Mouse (Mus musculus): ENCODE results near the gene Gsn. TPM values are rescaled to one million over a fixed set of nuclear protein-coding genes. Genes with fewer than 3 reads are reported as not detected.

Gene Gsn
- polyA plus RNA-seq, 1 experiment from 2014 or later = 18.9 TPM

GRCm38 (mm10) chr2:35257886-35258285 is 1.7 kb downstream of the Gsn start:
- H3K9me3 ChIP-seq = no peaks in the 10 kb centered on the region
- H3K4me3 ChIP-seq = no peak overlapping the region
- H3K27me3 ChIP-seq (replicated peaks; ENCODE audit: low read depth, poor library complexity, severe bottlenecking) = peaks cover 54% of the 10 kb centered on the region
- no peaks in the 10 kb centered on the region for H3K36me3 ChIP-seq (replicated peaks)
- peaks cover 33% of the 10 kb centered on the region for H3K4me1 ChIP-seq
- 80% methylated on average over 2 of the region's 2 CpGs for WGBS
- no peak overlapping the region for H3K27ac ChIP-seq (replicated peaks)
- DNase-seq (ENCODE audit: low spot score) = no peak

DNA sequence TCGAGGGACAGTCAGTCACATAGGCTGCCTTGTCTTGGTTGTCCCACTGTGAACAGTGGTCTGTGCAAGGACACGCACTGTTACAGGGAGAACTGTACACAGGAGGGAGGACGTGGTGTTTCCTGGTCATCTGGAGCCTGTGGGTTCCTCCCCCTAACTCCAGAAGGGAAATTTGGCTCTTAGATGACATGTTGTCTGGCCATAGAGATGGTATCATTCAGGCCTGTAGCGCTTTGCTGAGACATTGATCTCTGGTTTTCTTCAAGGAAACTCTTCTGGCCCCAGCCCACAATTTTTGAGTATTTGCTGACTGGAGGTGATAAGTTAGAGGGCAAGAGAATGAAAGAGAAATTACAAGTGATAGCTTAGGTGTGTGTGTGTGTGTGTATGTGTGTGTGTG is 2.4 kb downstream of the Gsn start:
- H3K9me3 ChIP-seq = no peaks in the 10 kb centered on the region
- H3K4me1 ChIP-seq = peaks cover 33% of the 10 kb centered on the region
- DNase-seq (ENCODE audit: low spot score) = no peak
- H3K36me3 ChIP-seq (replicated peaks) = no peaks in the 10 kb centered on the region
- peaks cover 50% of the 10 kb centered on the region for H3K27me3 ChIP-seq (replicated peaks; ENCODE audit: low read depth, poor library complexity, severe bottlenecking)
- no peak overlapping the region for H3K4me3 ChIP-seq
- H3K27ac ChIP-seq (replicated peaks) = no peak overlapping the region
- WGBS = 85% methylated on average over 4 of the region's 4 CpGs

- Histone ChIP-seq H3K36me3 (replicated peaks) (no peaks in the 10 kb centered on the region), H3K27me3 (replicated peaks; ENCODE audit: low read depth, poor library complexity, severe bottlenecking) (peaks cover 41% of the 10 kb centered on the region), H3K4me3 (no peak overlapping the region), H3K4me1 (peaks cover 33% of the 10 kb centered on the region), H3K9me3 (no peaks in the 10 kb centered on the region), H3K27ac (replicated peaks) (peak overlapping the region; percentile 54)
- 50% methylated on average over 13 of the region's 13 CpGs for WGBS
- DNase-seq (ENCODE audit: low spot score) = no peak
Measured at GRCm38 (mm10) chr2:35259338-35260080, 3.3 kb downstream of the Gsn start.

GRCm38 (mm10) chr2:35260291-35260690 is 4.1 kb downstream of the Gsn start:
- Histone ChIP-seq H3K9me3 (no peaks in the 10 kb centered on the region), H3K27me3 (replicated peaks; ENCODE audit: low read depth, poor library complexity, severe bottlenecking) (peaks cover 33% of the 10 kb centered on the region), H3K4me3 (no peak overlapping the region), H3K36me3 (replicated peaks) (no peaks in the 10 kb centered on the region), H3K4me1 (peaks cover 33% of the 10 kb centered on the region), H3K27ac (replicated peaks) (no peak overlapping the region)
- no peak for DNase-seq (ENCODE audit: low spot score)
- 73% methylated on average over 1 of the region's 1 CpGs for WGBS

DNA sequence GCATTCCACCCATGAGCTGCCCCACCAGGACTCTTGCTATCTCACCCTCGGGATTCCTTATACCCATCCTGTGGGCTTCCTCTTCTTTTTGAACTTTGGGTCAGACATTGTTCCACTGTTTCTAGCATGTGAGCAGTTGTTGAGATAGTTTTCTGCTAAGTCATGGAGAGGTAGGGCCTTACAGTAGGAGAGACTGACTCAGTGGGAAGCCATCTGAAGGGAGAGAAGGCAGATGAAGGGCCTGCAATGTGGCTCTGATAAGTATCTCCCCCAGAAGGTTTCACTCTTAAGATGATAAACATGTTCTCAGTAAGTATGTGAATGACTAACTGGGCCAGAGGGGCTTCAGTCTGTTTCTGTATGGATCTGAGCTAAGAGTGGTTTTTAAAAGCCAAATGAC is 7.9 kb downstream of the Gsn start:
- Histone ChIP-seq H3K27ac (replicated peaks) (no peak overlapping the region), H3K4me3 (no peak overlapping the region), H3K36me3 (replicated peaks) (no peaks in the 10 kb centered on the region), H3K9me3 (no peaks in the 10 kb centered on the region), H3K4me1 (peaks cover 43% of the 10 kb centered on the region), H3K27me3 (replicated peaks; ENCODE audit: low read depth, poor library complexity, severe bottlenecking) (no peaks in the 10 kb centered on the region)
- 74% methylated on average over 1 of the region's 1 CpGs for WGBS
- no peak for DNase-seq (ENCODE audit: low spot score)

DNA sequence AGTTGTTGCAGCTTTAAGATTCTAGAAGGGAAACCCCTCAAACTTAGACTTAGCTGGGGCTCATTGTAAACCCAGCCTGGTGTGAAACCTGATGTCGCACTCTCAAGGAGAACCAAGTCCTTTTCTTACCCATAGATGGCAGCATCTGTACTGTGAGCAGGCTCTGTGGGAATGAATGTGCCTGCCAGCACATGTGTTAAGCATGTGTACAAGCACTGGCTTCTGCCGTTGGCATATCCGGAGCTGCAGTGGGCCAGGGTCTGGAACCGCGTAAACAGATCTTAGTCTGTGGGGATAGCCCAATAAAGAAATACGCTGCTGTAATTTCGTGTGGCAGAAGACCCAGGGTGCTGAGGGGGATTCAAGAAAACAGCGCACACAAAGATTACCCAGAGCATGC is 9.1 kb downstream of the Gsn start:
- peaks cover 43% of the 10 kb centered on the region for H3K4me1 ChIP-seq
- 40% methylated on average over 8 of the region's 8 CpGs for WGBS

GRCm38 (mm10) chr2:35265775-35266174 is 9.6 kb downstream of the Gsn start:
- H3K4me3 ChIP-seq = no peak overlapping the region
- no peaks in the 10 kb centered on the region for H3K36me3 ChIP-seq (replicated peaks)
- H3K27me3 ChIP-seq (replicated peaks; ENCODE audit: low read depth, poor library complexity, severe bottlenecking) = no peaks in the 10 kb centered on the region
- peaks cover 47% of the 10 kb centered on the region for H3K4me1 ChIP-seq
- H3K9me3 ChIP-seq = no peaks in the 10 kb centered on the region
- WGBS = 78% methylated on average over 8 of the region's 8 CpGs
- DNase-seq (ENCODE audit: low spot score) = no peak
- H3K27ac ChIP-seq (replicated peaks) = peak overlapping the region; percentile 77

More for the DNA sequence above, 9.1 kb downstream of the Gsn start:
- Histone ChIP-seq H3K9me3 (no peaks in the 10 kb centered on the region), H3K27ac (replicated peaks) (peak overlapping the region; percentile 77), H3K36me3 (replicated peaks) (no peaks in the 10 kb centered on the region), H3K27me3 (replicated peaks; ENCODE audit: low read depth, poor library complexity, severe bottlenecking) (no peaks in the 10 kb centered on the region), H3K4me3 (no peak overlapping the region)
- peak; percentile 71 for DNase-seq (ENCODE audit: low spot score)

- Histone ChIP-seq H3K4me1 (peaks cover 47% of the 10 kb centered on the region), H3K4me3 (no peak overlapping the region), H3K27ac (replicated peaks) (peak overlapping the region; percentile 32; the same call in 1 of the 2 replicates), H3K36me3 (replicated peaks) (no peaks in the 10 kb centered on the region), H3K9me3 (no peaks in the 10 kb centered on the region), H3K27me3 (replicated peaks; ENCODE audit: low read depth, poor library complexity, severe bottlenecking) (no peaks in the 10 kb centered on the region)
- WGBS = 77% methylated on average over 9 of the region's 9 CpGs
- no peak for DNase-seq (ENCODE audit: low spot score)
Measured at GRCm38 (mm10) chr2:35266251-35266905, 10.2 kb downstream of the Gsn start.

DNA sequence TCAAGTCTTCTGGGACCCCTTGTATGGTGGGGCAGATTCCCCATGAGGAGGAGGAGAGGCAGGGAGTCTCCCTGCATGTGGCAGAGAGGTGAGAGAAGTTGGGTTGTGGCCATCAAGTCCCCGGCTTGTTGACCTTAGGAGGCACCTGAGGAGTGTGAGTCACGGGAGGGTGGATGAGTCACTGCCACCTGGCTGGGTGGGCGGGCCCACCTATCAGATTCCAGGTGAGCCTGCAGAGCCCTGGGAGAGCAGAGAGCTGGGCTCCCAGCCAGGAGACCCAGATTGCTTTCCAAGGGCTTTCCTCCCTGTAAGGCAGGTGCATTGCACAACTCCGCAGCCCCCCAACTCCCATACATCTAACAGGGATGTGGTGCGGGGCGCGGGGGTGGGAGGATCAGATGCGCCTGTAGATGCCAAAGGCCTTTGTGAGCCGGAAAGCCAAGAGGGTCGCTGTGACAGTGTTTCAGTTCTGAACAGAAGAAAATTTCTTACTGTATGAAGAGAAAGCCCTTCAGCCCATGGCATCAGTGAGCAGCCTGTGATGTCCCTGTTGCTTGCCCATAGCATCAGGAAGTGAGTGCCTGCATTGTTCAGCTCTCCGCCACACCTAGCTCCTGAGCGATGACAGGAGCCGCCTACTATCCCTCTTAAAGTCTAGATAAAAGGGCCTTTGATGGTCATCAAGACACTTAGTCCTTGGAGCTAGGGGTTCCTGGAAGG is 11.1 kb downstream of the Gsn start:
- Histone ChIP-seq H3K4me1 (peaks cover 54% of the 10 kb centered on the region), H3K27ac (replicated peaks) (peak overlapping the region; percentile 15; the same call in 1 of the 2 replicates)

GRCm38 (mm10) chr2:35267876-35268566 is 11.8 kb downstream of the Gsn start:
- no peaks in the 10 kb centered on the region for H3K36me3 ChIP-seq (replicated peaks)
- H3K4me1 ChIP-seq = peaks cover 59% of the 10 kb centered on the region
- 83% methylated on average over 10 of the region's 10 CpGs for WGBS
- H3K4me3 ChIP-seq = no peak overlapping the region
- H3K9me3 ChIP-seq = no peaks in the 10 kb centered on the region
- no peak for DNase-seq (ENCODE audit: low spot score)
- H3K27me3 ChIP-seq (replicated peaks; ENCODE audit: low read depth, poor library complexity, severe bottlenecking) = no peaks in the 10 kb centered on the region
- H3K27ac ChIP-seq (replicated peaks) = 0 out of 2 replicates have a peak overlapping the region, but pooled peaks have one; percentile 5

More for the DNA sequence above, 11.1 kb downstream of the Gsn start:
- no peak for DNase-seq (ENCODE audit: low spot score)
- Histone ChIP-seq H3K4me3 (no peak overlapping the region), H3K9me3 (no peaks in the 10 kb centered on the region), H3K36me3 (replicated peaks) (no peaks in the 10 kb centered on the region), H3K27me3 (replicated peaks; ENCODE audit: low read depth, poor library complexity, severe bottlenecking) (no peaks in the 10 kb centered on the region)
- 81% methylated on average over 13 of the region's 13 CpGs for WGBS

- Histone ChIP-seq H3K27me3 (replicated peaks; ENCODE audit: low read depth, poor library complexity, severe bottlenecking) (no peaks in the 10 kb centered on the region), H3K4me3 (no peak overlapping the region), H3K27ac (replicated peaks) (no peak overlapping the region), H3K4me1 (peaks cover 70% of the 10 kb centered on the region), H3K9me3 (no peaks in the 10 kb centered on the region), H3K36me3 (replicated peaks) (no peaks in the 10 kb centered on the region)
- 85% methylated on average over 6 of the region's 6 CpGs for WGBS
- DNase-seq (ENCODE audit: low spot score) = no peak
Measured at GRCm38 (mm10) chr2:35269136-35269535, 13.0 kb downstream of the Gsn start.

DNA sequence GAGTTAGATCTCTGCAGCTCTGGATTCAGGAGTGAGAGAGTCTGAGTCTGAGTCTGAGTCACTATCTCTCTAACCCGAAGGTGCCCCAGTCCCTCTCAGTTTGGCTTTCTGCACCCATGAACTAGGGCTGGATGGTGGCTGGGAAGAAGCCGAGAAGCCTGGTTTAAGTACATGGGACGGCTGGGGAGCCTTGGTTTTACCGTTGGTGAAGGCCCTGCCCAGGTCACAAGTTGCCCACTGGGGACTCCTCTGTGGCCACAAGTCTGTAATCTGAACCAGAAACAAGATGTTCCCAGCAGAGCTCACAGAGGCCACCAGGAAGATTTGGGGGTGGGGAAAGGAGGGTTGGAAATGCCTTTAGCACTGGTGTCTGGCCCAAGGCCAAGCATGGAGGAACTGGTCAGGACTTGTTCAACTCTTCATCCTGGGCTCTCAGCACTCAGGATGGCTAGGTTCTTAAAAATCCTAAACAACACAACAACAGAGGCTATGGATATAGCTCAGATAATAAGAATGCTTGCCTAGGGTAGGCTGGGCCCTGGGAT is 13.6 kb downstream of the Gsn start:
- Histone ChIP-seq H3K27ac (replicated peaks) (peak overlapping the region; percentile 54), H3K4me3 (no peak overlapping the region), H3K4me1 (peaks cover 71% of the 10 kb centered on the region), H3K36me3 (replicated peaks) (no peaks in the 10 kb centered on the region), H3K27me3 (replicated peaks; ENCODE audit: low read depth, poor library complexity, severe bottlenecking) (no peaks in the 10 kb centered on the region), H3K9me3 (no peaks in the 10 kb centered on the region)
- no peak for DNase-seq (ENCODE audit: low spot score)
- WGBS = 62% methylated on average over 4 of the region's 4 CpGs
